Mouse (Mus musculus) E14TG2a.4 (cell line): Measurements from ENCODE around the gene Usp18.
A peak's percentile ranks its signal among the peaks of the same experiment; 100 is the strongest.

ENCODE experiments used
- H3K27me3 ChIP-seq: 2 replicates; pipeline ENCODE4 v1.6.1; 2014; ENCODE audit warnings: low read length, control low read depth; ENCODE audit not compliant: insufficient read depth
- H3K36me3 ChIP-seq: 2 replicates; pipeline ENCODE4 v1.6.1; 2014; ENCODE audit warnings: low read length, control low read depth; ENCODE audit not compliant: insufficient read depth
- H3K4me1 ChIP-seq: replicated peaks from 2 replicates; pipeline ENCODE4 v1.6.1; 2014; ENCODE audit warnings: low read depth, low read length, control low read depth
- H3K4me3 ChIP-seq: replicated peaks from 2 replicates; pipeline ENCODE4 v1.5.1; 2014; ENCODE audit warnings: mild to moderate bottlenecking, low read length
- H3K9me3 ChIP-seq: 2 replicates; pipeline ENCODE4 v1.6.1; 2014; ENCODE audit warnings: low read length, control low read depth
- CTCF ChIP-seq: conservative IDR thresholded peaks from 2 replicates; pipeline ENCODE4 v1.5.1; 2014; ENCODE audit warnings: low read length
- NANOG ChIP-seq: IDR thresholded peaks from 2 replicates; pipeline ENCODE4 v1.6.1; 2014; ENCODE audit warnings: borderline replicate concordance, low read length, mixed read lengths
- POU5F1 ChIP-seq: IDR thresholded peaks from 2 replicates; pipeline ENCODE4 v1.6.1; 2014; ENCODE audit warnings: low read length, borderline replicate concordance

The Usp18 gene

GRCm38 (mm10) chr6:121245127-121246036 lies at the start of gene Usp18:
TSS of gene Usp18 (plus strand) at chr6:121245906.
- TF ChIP-seq CTCF (no peak), POU5F1 (no peak), NANOG (no peak)
- Histone ChIP-seq H3K4me3 (peak within 1 kb of the TSS; percentile 57), H3K36me3 (no peaks in the 10 kb centered on the region), H3K27me3 (peaks cover 43% of the 10 kb centered on the region), H3K4me1 (0 out of 2 replicates have a peak, but pooled peaks cover 7% of the 10 kb centered on the region), H3K9me3 (no peaks in the 10 kb centered on the region)

DNA sequence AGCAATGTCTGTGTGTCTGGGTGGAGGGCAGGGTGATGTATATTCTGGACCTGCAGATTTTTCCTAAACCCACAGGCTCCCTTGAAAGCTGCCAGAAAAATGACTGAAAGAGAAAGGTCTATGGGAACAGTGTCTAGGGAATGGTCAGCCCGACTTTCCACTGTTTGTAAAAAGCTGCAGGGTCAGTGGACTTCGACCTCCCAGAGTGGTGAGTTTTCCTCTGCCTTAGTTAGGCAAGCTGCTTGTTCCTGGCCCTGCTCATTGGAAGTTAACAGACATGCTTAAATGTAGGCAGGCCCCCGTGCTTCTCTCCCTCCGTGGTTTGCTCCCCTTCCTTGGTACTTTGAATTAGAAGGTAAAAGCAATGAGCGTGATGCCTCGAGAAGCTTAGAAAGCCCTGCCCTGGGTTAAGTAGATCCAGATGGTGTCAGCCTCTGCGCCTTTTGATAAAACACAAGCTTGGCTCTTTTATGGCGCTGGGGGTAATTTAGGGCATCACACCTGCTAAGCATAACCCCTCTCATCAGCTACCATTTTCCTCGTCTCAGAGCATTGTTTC lies 47.8 kb upstream of the Usp18 start:
- TF ChIP-seq CTCF = no peak
- no peak for TF ChIP-seq POU5F1
- no peak for TF ChIP-seq NANOG
- H3K4me3 ChIP-seq = no peak overlapping the region
- H3K4me1 ChIP-seq = peaks cover 32% of the 10 kb centered on the region
- H3K36me3 ChIP-seq = peaks cover 4% of the 10 kb centered on the region; the same call in 1 of the 2 replicates
- H3K27me3 ChIP-seq = no peaks in the 10 kb centered on the region
- no peaks in the 10 kb centered on the region for H3K9me3 ChIP-seq

DNA sequence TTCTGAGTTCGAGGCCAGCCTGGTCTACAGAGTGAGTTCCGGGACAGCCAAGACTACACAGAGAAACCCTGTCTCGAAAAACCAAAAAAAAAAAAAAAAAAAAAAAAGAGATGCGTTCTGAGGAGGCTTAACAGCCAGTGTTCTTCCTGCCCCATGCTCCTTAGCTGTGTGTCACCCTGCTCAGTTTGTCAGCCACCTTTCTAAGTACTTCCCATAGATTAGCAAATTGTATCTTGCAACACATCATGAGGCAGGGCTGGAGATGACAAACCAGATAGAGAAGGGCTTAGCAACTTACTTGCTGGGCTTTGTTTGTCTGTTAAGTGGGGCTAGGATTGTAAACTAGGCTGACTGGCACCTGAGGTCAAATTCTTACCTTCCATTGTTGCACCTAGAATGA lies 45.2 kb upstream of the Usp18 start:
- H3K4me3 ChIP-seq = no peak overlapping the region
- TF ChIP-seq CTCF (no peak), NANOG (no peak), POU5F1 (no peak)
- H3K27me3 ChIP-seq = no peaks in the 10 kb centered on the region
- H3K36me3 ChIP-seq = peaks cover under 1% of the 10 kb centered on the region; the same call in 1 of the 2 replicates
- no peaks in the 10 kb centered on the region for H3K9me3 ChIP-seq
- H3K4me1 ChIP-seq = peaks cover 8% of the 10 kb centered on the region

DNA sequence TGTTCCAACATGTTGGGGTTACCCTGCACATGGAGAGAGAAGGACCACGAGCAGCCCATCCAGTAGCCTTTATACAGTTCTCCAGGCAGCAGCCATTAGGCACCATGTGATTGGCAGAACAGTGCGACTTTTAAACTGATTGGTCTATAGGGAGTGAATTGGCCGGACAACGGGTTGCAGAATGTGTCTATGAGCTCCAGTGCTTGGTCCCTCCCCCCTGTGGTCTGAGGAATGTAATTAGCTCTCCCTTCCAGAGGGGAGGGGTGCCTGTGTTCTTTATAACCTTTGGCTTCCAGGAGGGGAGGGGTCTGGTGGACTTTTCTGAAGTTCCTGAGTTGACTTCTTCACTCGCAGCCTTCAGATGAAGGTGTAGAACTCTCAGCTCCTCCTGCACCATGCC lies 43.7 kb upstream of the Usp18 start:
- 0 out of 2 replicates have a peak, but pooled peaks cover 5% of the 10 kb centered on the region for H3K4me1 ChIP-seq
- no peaks in the 10 kb centered on the region for H3K36me3 ChIP-seq
- no peaks in the 10 kb centered on the region for H3K9me3 ChIP-seq
- no peaks in the 10 kb centered on the region for H3K27me3 ChIP-seq
- no peak overlapping the region for H3K4me3 ChIP-seq
- TF ChIP-seq CTCF (no peak), NANOG (no peak), POU5F1 (no peak)

DNA sequence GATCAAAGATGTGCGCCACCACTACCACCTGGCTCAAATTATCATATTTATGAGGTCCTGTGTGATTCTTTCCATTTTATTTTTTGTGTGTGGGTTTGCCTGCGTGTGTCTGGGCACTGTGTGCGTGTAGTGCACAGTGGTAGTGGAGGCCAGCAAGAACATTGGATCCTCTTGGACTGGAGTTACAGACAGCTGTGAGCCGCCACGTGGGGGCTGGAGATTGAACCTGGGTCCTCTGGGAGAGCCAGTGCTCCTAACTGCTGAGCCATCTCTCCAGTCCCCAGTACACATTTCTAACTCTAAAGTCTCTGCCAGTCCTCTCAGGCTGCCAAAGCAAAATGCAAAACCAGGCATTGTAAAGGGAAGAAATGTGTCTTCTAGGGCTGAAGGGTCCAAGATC lies 39.2 kb upstream of the Usp18 start:
- peaks cover 13% of the 10 kb centered on the region for H3K4me1 ChIP-seq
- H3K9me3 ChIP-seq = no peaks in the 10 kb centered on the region
- H3K27me3 ChIP-seq = peaks cover 25% of the 10 kb centered on the region
- no peak for TF ChIP-seq NANOG
- no peak for TF ChIP-seq POU5F1
- no peak for TF ChIP-seq CTCF
- no peak overlapping the region for H3K4me3 ChIP-seq
- H3K36me3 ChIP-seq = no peaks in the 10 kb centered on the region

GRCm38 (mm10) chr6:121209584-121209983 lies 36.1 kb upstream of the Usp18 start:
- TF ChIP-seq CTCF (no peak), POU5F1 (no peak), NANOG (no peak)

GRCm38 (mm10) chr6:121210149-121210925 lies 35.4 kb upstream of the Usp18 start, which contains the start of gene Tuba8:
TSS of gene Tuba8 (plus strand) at chr6:121210696.
- Histone ChIP-seq H3K4me1 (peaks cover 18% of the 10 kb centered on the region), H3K27me3 (peaks cover 53% of the 10 kb centered on the region), H3K9me3 (no peaks in the 10 kb centered on the region), H3K36me3 (no peaks in the 10 kb centered on the region), H3K4me3 (peak within 1 kb of the TSS; percentile 79)
- TF ChIP-seq POU5F1 = no peak
- TF ChIP-seq NANOG = no peak
- TF ChIP-seq CTCF = no peak

More at GRCm38 (mm10) chr6:121209584-121209983, 36.1 kb upstream of the Usp18 start:
- Histone ChIP-seq H3K4me3 (no peak overlapping the region), H3K36me3 (no peaks in the 10 kb centered on the region), H3K4me1 (peaks cover 18% of the 10 kb centered on the region), H3K27me3 (peaks cover 46% of the 10 kb centered on the region), H3K9me3 (no peaks in the 10 kb centered on the region)

DNA sequence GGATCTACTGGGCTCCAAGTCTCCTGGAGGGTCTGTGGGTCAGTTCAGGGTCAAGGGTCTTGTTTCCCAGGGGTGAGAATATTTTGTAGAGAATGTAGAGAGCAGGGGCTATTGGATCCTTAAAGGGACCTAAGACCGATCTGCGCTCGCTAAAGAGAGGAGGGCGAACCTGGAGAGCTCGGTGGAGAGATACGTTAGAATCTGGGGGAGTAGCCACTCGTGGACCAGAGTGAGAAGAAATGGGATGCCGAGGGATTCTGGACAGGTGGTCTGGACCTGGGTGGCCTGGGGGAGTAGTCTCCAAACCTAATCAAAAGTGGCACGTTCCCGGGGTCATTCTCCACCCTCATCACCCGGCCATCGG lies 34.8 kb upstream of the Usp18 start:
- Histone ChIP-seq H3K36me3 (no peaks in the 10 kb centered on the region), H3K4me3 (peak overlapping the region; percentile 79), H3K4me1 (peaks cover 18% of the 10 kb centered on the region), H3K27me3 (peaks cover 58% of the 10 kb centered on the region), H3K9me3 (no peaks in the 10 kb centered on the region)
- TF ChIP-seq NANOG = no peak
- no peak for TF ChIP-seq POU5F1
- TF ChIP-seq CTCF = no peak
